Mouse (Mus musculus): ENCODE results near the gene Ercc1. TPM values are rescaled to one million over a fixed set of nuclear protein-coding genes. Genes with fewer than 3 reads are reported as not detected.

Gene Ercc1
- total and polyA plus RNA-seq, 3 experiments: 22.2 to 37.5 TPM; not detected in 1

- Histone ChIP-seq H3K27ac (ENCODE audit: control insufficient read depth, low read depth, low read length) (no peak overlapping the region), H3K4me1 (ENCODE audit: control insufficient read depth in 1 of 2, insufficient read depth in 2 of 2, low read length in 2 of 2) (peaks cover 3 to 10% of the 10 kb centered on the region in 2 experiments), H3K27me3 (ENCODE audit: control insufficient read depth in 1 of 2, insufficient read depth in 2 of 2, low read length in 2 of 2) (peaks cover 0 to 6% of the 10 kb centered on the region in 2 experiments; a peak in 2 of 4 replicates), H3K9me3 (replicated peaks; ENCODE audit: insufficient read depth, low read length) (no peaks in the 10 kb centered on the region), H3K36me3 (ENCODE audit: control insufficient read depth in 1 of 2, insufficient read depth in 2 of 2, low read length in 2 of 2) (peaks cover 0 to 2% of the 10 kb centered on the region in 2 experiments; a peak in 2 of 4 replicates), H3K4me3 (ENCODE audit: control insufficient read depth in 1 of 2, insufficient read depth in 1 of 2, low read depth in 2 of 2, low read length in 2 of 2) (no peak overlapping the region), H3K79me2 (ENCODE audit: control insufficient read depth, insufficient read depth, low read length, poor library complexity) (no peaks in the 10 kb centered on the region), H3K9ac (ENCODE audit: control insufficient read depth, low read depth, low read length, poor library complexity, severe bottlenecking) (no peak overlapping the region)
- TF ChIP-seq HCFC1 (IDR thresholded peaks at IDR 0.05; ENCODE audit: low read depth, low read length) (no peak), NRF1 (IDR thresholded peaks at IDR 0.05; ENCODE audit: insufficient read depth, low read depth, low read length, poor library complexity, severe bottlenecking) (no peak), ZNF384 (IDR thresholded peaks at IDR 0.05; ENCODE audit: low read depth, low read length) (no peak), JUND (IDR thresholded peaks at IDR 0.05; ENCODE audit: low read depth, low read length) (no peak), UBTF (IDR thresholded peaks at IDR 0.05; ENCODE audit: borderline replicate concordance, insufficient read depth, low read depth, low read length) (no peak), MAX (IDR thresholded peaks at IDR 0.05; ENCODE audit: low read length) (no peak), ZKSCAN1 (IDR thresholded peaks at IDR 0.05; ENCODE audit: low read depth, low read length) (no peak), CHD2 (IDR thresholded peaks at IDR 0.05; ENCODE audit: low read length) (no peak), RAD21 (IDR thresholded peaks at IDR 0.05; ENCODE audit: low read depth, low read length) (no peak), CHD1 (IDR thresholded peaks at IDR 0.05; ENCODE audit: low read depth, low read length) (no peak), MAZ (IDR thresholded peaks at IDR 0.05; ENCODE audit: low read depth, low read length) (no peak), SMC3 (IDR thresholded peaks at IDR 0.05; ENCODE audit: low read depth, low read length) (no peak), TAL1 (IDR thresholded peaks at IDR 0.05; ENCODE audit: low read length) (no peak), MYB (IDR thresholded peaks at IDR 0.05; ENCODE audit: low read depth, low read length) (no peak), GATA1 (IDR thresholded peaks at IDR 0.05; ENCODE audit: low read depth, low read length) (no peak), POLR2AphosphoS2 (IDR thresholded peaks at IDR 0.05; ENCODE audit: low read length) (no peak), POLR2A (IDR thresholded peaks at IDR 0.05; ENCODE audit: control insufficient read depth in 1 of 2, insufficient read depth in 1 of 2, low read depth in 1 of 2, low read length in 2 of 2, poor library complexity in 1 of 2) (no peak)
- no peak for DNase-seq (ENCODE audit: low read depth, low spot score)
Measured at GRCm38 (mm10) chr7:19338596-19338995, 6.0 kb upstream of the Ercc1 start.

DNA sequence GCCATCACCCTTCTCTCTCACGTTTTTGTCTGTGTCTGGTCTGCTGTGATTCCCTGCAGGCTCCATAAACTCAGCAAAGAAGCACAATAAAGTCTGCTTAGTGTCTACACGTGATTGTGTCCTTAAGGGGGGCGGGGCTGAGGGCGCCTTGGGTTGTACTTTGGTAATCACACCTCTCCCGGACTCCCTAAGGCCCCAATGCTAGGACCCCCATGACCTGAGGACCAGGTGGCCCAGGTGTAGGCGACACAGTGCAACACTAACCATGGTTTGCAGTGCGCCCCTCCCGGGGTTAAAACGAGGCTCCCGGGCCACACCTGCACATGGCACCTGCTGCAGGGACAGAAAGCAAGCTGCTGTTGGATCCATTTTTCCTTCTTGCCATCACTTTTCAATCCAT, 3.3 kb upstream of the Ercc1 start:
- Histone ChIP-seq H3K27me3 (ENCODE audit: control insufficient read depth in 1 of 2, insufficient read depth in 2 of 2, low read length in 2 of 2) (peaks cover 0 to 6% of the 10 kb centered on the region in 2 experiments; a peak in 2 of 4 replicates), H3K9me3 (replicated peaks; ENCODE audit: insufficient read depth, low read length) (no peaks in the 10 kb centered on the region), H3K4me1 (ENCODE audit: control insufficient read depth in 1 of 2, insufficient read depth in 2 of 2, low read length in 2 of 2) (peaks cover 2 to 18% of the 10 kb centered on the region in 2 experiments; a peak in 3 of 4 replicates), H3K36me3 (ENCODE audit: control insufficient read depth in 1 of 2, insufficient read depth in 2 of 2, low read length in 2 of 2) (peaks cover 0 to 5% of the 10 kb centered on the region in 2 experiments; a peak in 2 of 4 replicates), H3K9ac (ENCODE audit: control insufficient read depth, low read depth, low read length, poor library complexity, severe bottlenecking) (no peak overlapping the region), H3K4me3 (ENCODE audit: control insufficient read depth in 1 of 2, insufficient read depth in 1 of 2, low read depth in 2 of 2, low read length in 2 of 2) (no peak overlapping the region), H3K79me2 (ENCODE audit: control insufficient read depth, insufficient read depth, low read length, poor library complexity) (no peaks in the 10 kb centered on the region), H3K27ac (ENCODE audit: control insufficient read depth, low read depth, low read length) (no peak overlapping the region)
- TF ChIP-seq GATA1 (IDR thresholded peaks at IDR 0.05; ENCODE audit: low read depth, low read length): no peak
- no peak for DNase-seq (ENCODE audit: low read depth, low spot score)
